8 mouse cellular contexts compared by ENCODE assay signal in genomic region chr15:83756742-83757141, GRCm38 (mm10). TPM values are rescaled to one million over a fixed set of nuclear protein-coding genes. Genes with fewer than 3 reads are reported as not detected.
DNase-seq lines count a peak whose midpoint lies in the region; ATAC-seq lines count a peak whose summit lies in the region.

No protein-coding gene starts in this region.

- intact Hi-C loops in gastrocnemius, postnatal 14 days (cut with DNase I; ENCODE audit: low total_unique reads): loop anchor here (5.0 to 10.0 kb wide), 2 partner anchors 89 to 122 kb away; no protein-coding TSS in a partner anchor

- peak; percentile 27 for DNase-seq in gastrocnemius, postnatal 14 days
- no peak for DNase-seq in gastrocnemius, postnatal 25 days
- peak; percentile 22 for DNase-seq in ovary, postnatal 36 days (ENCODE audit: low spot score)
- DNase-seq in ovary, postnatal 10 days (ENCODE audit: low spot score): no peak
- peak; percentile 14 for DNase-seq in c-Kit-positive CD71-negative TER-119-negative erythroid progenitor cells, embryonic 14.5 days (ENCODE audit: low read depth)
- DNase-seq in mesoderm, embryonic 11.5 days (ENCODE audit: low read depth, low spot score): peak; percentile 64
- DNase-seq in ovary, adult 18-20 months (ENCODE audit: low spot score): no peak

- no peak for ATAC-seq in erythroid progenitor cell, adult 5-6 weeks (replicated peaks; ENCODE audit: low FRiP score, poor library complexity, severe bottlenecking)

RNA-seq across cellular contexts. Expression of gene Mpped1, which starts 22.5 kb away (rescaled TPM):
- not detected for total RNA-seq in gastrocnemius, postnatal 14 days (2021)
- not detected for total RNA-seq in gastrocnemius, postnatal 25 days (2021)
- total RNA-seq in erythroid progenitor cell, adult 5-6 weeks (2015; ENCODE audit: low replicate concordance): not detected in 2 replicates
- not detected in 2 replicates for total RNA-seq in erythroid progenitor cell, adult 5-6 weeks (2017; ENCODE audit: low replicate concordance)

RNA-seq across cellular contexts. Expression of gene Scube1, which starts 31.9 kb away (rescaled TPM):
- 1 to 10 TPM; 1.2 to 1.7 TPM for total RNA-seq in gastrocnemius, postnatal 14 days (2021)
- under 1 TPM; 0.32 to 0.67 TPM for total RNA-seq in gastrocnemius, postnatal 25 days (2021)
- total RNA-seq in erythroid progenitor cell, adult 5-6 weeks (2015; ENCODE audit: low replicate concordance): not detected in 2 replicates
- total RNA-seq in erythroid progenitor cell, adult 5-6 weeks (2017; ENCODE audit: low replicate concordance): not detected in 2 replicates

Comparison
In these comparisons a context has a peak if more than half of its experiments do, and no peak if none do; other contexts are left out.
1. DNase-seq: peak in gastrocnemius, postnatal 14 days (single experiment), ovary, postnatal 36 days (single experiment), c-Kit-positive CD71-negative TER-119-negative erythroid progenitor cells, embryonic 14.5 days (single experiment) and mesoderm, embryonic 11.5 days (single experiment); none in gastrocnemius, postnatal 25 days (single experiment), ovary, postnatal 10 days (single experiment) and ovary, adult 18-20 months (single experiment).